Mouse (Mus musculus) G1E (cell line): Measurements from ENCODE around the gene Fam174b.

Source experiments
- CTCF ChIP-seq: IDR thresholded peaks from 2 replicates; pipeline ENCODE4 v1.5.1; 2012; ENCODE audit warnings: low read depth, low read length, inconsistent platforms, mixed read lengths
- GATA1 ChIP-seq: IDR thresholded peaks from 2 replicates; pipeline ENCODE4 v1.6.1; 2012; ENCODE audit warnings: borderline replicate concordance, low read length, inconsistent platforms, mixed read lengths

- TF ChIP-seq CTCF (no peak), GATA1 (no peak)
Measured at GRCm38 (mm10) chr7:73809261-73809660, 69.2 kb downstream of the Fam174b start.
